Mouse (Mus musculus) adrenal gland, adult 8-10 months (tissue): ENCODE data around the gene Lin7c. TPM values are rescaled to one million over a fixed set of nuclear protein-coding genes. Genes with fewer than 3 reads are reported as not detected.

Experiments used
- DNase-seq: peaks from one replicate; pipeline ENCODE4 v3.0.0; 2022
- total RNA-seq, 4 experiments: library from RNA; stranded (reverse); gene quantifications; 2 replicates each; pipeline ENCODE4 v1.2.4; 2022

Gene Lin7c
- total RNA-seq, 4 experiments from 2014 or later: 87.9 to 104 (median 97.9) TPM

DNA sequence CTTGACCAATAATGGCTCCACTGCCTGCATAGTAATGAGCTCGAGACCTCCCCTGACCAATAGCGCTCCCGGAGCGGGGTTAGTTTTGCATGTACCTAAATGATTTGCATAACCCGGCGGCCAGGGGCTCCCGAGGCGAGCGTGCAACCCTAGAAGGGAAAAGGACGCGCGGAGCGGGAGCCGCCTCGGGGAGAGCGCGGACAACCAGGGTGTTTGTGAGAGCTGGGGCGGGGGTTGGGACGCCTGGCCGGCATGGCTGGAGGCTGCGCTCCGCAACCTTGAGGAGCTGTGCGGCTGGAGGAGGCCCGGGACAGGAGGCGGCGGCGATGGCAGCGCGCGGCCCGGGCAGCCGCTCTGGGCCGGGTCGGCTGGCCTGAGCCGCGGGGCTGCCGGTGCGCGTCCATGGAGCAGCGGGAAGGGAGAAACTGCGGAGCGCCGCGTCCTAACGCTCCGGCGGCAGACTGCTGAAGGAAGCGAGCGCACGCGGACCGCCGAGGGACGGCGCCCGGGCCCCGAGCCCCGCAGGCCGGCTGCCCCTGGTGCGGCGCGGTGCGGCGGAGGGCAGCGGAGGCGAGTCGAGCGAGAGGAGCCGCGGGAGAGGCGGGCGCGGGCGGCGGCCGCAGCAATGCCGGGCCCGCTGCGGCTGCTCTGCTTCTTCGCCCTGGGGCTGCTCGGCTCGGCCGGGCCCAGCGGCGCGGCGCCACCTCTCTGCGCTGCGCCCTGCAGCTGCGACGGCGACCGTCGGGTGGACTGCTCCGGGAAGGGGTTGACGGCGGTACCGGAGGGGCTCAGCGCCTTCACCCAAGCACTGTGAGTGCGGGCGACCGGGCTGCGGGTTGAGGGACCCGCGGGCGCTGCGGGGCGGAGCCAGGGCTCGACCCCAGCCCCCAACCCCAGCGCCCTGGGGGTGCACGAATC, 27.1 kb downstream of the Lin7c start, which contains the start of gene Lgr4:
TSS of gene Lgr4 (plus strand) at position 152 of the 918 bp plus-strand sequence.
- DNase-seq: peak; percentile 98

DNA sequence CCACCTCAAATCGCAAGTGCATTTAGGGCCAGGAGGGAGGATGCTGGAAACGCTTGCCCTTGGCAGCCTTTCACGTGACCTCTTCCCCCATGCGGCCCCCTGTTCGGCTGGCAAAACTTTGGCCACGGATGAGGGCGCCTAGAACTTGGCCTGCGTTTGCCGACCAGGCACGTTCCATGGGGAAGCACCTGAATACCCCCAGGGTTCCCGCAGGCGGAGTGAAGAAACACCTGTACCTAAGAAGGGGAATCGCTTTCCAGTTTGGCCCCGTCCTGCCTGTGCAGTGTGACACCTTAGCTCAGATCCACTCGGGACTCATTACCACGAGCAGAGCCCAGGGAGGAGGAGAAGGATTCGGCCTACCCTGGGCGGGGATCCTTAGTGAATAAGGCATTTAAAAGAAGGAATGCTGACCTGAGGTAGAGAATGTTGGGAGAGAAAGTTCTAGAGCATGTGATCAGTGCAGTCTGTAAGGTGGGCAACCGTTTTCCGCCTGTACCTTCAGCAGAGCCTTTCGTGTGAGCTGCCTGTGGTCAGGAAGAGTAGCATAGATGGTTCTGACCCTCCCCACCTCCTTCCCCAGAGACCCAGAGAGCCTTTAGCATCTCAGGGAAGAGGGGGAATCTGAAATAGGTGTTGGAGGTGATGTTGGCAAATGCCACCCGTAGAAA, 28.1 kb downstream of the Lin7c start:
- DNase-seq: no peak

DNA sequence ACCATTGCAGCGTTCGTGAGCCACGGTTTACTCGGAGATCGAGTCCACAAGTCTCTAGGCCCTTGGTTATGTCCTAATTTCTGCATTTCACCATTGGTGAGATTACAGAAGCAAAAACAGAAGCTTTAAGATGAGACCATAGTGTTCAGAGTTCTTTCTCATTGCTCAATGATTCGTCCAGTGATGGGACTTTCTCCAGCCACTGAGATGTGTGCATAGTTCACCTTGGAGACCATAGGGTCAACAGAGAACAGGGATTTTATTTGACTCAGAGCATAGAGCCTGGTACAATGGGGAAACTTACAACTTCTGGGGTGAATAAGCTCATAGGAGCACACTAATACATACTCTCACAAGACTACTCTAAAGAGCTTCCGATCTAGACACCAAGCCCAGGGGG, 29.8 kb downstream of the Lin7c start:
- DNase-seq: no peak

DNA sequence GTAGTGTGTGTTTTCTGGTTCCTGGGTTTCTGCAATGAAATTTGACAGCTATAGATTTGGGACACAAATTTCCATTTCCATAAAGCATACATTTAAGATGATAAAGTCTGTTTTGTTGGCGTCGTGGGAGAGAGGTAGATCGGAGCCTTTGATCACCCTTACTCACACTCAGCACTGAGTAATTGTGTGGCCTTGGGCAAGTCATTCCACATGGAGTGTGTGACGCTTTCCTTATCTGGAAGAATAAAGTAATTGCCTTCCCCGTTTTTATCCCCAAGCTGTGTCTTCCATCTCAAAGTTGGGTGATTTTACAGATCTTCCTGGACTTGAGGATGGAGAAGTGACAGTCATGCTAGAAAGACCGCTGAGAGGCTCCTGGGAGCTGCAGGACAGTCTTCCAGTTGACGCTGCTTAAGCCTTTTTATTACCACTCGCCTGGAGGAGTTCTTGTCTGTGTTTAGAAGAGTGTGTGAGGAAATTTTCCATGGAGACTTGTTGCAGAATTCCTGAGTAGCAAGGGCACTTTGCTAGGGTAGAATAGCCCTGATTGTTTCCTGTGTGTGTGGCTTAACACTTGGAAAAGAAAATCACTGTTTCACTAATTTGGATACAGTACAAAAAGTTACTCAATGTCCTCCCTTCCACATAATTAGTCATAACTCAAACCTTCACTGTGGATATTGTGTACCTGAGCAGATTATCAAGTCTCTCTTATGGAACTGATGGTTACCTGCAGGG, 30.8 kb downstream of the Lin7c start:
- DNase-seq: no peak

DNA sequence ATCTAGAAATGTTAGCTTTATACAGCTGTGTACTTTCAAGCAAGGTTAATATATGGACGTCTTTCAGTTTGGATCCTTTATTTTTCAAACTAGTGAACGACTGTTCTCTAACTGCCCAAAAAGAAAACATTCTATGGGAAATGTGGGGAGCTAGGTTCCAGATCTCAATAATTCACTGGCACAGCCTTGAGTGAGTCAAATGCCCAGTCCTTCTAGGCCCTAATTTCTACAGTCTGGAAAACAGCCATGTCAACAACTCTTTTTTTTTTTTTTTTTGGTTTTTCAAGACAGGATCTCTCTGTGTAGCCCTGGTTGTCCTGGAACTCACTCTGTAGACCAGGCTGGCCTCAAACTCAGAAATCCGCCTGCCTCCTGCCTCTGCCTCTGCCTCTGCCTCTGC, 31.7 kb downstream of the Lin7c start:
- no peak for DNase-seq

DNA sequence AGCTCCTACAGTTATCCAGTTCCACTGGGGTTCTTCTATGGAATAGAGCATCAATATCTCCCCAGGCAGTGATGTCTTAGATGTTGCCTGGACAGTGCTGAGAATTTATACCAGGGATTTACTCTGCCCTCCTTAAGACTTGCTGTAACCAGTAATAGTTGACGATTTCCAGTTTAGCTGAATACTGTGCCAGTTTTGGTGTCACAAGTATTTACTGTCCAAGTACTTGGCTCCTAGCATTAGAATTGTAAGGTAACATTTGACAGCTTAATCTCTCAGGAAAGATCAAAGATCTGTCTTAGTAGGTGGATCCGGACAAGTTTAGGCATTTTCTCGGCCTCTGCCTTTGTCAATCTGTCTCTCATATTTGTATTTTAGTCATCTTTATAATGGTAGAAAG, 32.4 kb downstream of the Lin7c start:
- no peak for DNase-seq

DNA sequence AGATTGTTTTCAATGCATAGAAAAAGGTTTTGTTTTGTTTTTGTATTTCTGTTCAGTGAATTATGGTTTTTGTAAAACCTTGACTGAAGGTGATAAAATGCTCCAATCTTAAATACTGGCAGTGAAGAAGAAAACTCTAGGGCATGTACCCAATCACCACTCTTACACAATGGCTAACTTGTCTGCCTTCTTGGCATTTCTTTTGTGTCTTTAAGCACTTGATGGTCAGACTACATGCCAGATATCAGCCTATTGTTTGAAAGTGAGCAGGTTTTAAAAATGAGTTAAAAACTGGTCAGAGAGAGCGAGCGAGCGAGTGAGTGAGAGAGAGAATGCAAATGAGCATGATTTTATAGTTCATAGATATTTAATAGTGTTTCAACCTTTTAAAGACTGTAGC, 33.3 kb downstream of the Lin7c start:
- no peak for DNase-seq

DNA sequence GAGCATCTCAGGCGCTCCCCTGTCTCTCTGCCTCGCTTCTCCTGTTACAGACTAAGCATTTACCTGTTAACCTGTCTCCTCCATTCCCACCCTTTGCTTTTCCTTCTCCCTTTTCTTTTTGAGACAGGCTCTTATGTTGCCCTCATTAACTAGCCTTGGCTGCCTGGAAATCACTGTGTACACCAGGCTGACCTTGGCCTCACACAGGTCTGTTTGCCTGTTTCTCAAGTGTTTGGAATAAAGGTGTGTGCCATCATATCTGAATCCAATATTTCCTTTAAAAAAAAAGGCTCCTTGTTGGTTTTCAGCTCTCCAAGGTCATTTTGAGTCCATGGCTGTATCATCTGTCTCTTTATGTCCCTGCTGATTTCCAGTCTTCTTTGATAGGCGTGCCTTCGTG, 36.3 kb downstream of the Lin7c start:
- no peak for DNase-seq

DNA sequence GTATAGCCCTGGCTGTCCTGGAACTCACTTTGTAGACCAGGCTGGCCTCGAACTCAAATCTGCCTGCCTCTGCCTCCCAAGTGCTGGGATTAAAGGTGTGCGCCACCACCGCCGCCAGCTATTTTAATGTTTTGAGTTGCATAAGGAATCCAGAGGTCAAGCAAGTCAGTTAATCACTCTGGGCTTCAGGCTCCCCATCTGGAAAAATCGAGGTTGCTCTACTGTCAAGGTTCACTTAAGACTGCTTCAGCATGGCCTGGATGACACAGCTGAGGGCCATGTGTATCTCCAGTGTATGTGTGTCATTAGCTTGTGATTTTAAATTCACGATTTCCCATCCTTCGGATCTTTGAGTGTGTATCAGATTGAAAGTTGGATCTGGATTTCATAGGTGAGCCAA, 36.8 kb downstream of the Lin7c start:
- DNase-seq: no peak

DNA sequence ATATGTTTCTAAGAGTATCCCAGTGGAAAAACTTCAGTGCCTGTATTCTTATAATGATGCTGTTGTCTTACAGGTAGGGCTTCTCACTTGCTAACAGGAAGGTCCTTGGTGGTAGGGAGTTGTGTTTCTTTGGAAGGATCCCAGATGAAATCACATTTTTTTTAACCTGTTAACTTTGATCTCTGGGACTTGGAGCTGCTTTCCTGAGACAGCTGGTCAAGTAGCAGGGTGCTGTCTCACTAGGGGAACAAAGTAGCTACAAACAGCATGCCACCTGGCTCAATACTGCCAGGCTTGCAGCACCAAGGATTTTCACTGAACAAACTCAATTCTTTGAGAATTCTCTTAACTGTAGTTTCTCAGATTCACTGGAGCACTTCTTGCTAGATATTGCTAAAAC, 37.2 kb downstream of the Lin7c start:
- no peak for DNase-seq

DNA sequence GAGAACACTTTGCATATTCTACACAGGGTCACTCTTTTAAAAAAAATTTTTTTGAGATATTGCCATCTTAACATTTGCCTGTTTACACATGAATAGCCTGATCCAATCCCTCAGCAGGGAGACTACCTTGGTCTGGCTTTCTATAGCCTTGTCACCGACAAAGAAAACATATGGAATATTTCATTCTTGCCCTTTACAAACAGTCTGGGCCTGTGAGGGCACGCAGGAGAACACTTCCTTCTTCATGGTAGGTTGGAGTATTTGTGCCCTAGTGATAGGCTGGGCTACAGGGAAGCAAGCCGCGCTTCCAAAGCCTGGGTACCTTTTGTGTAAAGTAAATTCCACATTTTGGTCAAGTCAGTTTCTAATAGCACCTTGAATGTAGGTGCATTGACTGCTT, 38.1 kb downstream of the Lin7c start:
- no peak for DNase-seq

DNA sequence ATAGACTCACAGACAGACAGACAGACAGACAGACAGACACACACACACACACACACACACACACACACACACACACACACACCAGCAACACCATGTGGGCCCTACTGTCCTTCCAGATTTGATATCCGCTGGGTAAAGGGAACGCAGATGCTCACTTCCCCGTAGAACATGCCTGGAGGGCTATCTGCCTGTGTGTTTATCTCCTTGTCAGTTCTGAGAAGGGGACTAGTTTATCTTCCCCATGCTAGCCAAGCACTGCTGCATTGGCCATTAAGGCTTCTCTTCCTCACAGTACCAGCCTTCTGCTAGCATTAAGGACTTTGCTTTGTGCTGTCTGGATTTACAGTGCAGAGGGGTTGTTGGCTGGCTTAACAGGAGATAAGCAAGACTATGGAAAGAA, 38.6 kb downstream of the Lin7c start:
- DNase-seq: no peak

DNA sequence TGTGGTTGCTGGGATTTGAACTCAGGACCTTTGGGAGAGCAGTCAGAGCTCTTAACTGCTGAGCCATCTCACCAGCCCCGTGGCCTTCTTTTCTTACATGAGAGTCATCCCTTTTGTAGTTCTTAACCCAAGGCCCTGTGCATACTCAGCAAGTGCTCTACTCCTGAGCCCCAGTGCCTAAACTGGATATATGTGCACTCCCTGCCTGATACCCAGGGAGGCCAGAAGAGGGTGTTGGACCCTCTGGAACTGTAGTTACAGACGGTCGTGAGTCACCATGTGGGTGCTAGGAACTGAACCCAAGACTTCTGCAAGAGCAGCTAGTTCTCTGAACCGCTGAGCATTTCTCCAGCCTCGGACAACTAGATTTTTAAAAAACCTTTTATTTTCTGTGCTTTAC, 39.7 kb downstream of the Lin7c start:
- DNase-seq: no peak

DNA sequence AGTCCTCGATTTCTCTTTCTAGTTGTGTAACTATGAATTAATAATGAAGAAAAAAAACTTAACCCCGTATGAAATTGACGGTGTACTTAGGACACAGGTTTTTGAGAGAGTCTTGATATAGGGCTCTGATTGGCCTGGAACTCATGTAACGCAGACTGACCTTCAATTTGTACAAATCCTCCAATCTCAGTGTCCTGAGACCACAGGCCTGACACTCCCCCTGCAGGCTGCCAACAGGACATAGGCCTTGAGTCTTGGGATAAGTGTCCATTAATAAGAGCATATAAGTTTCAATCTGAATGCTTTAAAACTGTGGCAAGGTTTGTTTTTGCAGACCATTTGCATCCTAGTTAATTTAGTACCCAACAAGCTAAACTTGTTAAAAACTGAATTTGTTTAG, 40.1 kb downstream of the Lin7c start:
- no peak for DNase-seq

DNA sequence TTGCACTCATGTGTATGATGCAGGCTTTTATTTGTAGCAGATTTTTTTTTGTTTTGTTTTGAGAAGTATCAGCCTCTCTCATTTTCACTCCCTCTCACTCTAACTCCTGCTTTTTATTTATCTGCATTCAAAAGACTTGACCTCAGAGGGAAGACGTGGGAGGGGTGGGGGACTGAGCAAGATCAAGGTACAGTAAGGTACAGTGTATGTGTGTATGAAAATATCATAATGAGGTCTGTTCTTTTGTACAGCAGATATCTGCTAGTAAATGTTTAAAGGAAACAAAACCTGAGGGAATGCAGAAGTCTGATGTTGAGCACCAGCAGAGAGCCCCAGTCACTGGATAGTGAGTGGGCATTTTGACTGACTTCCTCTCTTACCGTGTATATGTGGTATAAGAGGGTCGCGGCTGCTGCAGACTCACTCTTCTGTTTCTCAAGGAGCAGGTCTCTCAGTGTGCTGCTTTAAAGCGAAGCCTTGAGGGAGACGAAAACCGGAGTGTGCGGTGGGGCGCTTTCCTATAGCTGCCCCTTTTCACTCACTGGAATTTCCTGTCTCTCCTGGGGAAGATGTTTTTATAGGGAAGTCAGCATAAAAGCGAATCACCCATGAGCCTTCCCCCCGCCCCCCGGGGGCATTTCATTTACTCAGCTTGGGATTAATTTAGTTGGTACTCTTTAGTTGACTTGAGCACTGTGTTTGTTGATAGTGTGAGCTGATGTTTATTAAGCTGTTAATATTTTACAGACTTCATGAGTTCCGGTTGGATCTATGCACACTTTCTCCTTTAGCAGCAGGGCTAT, 41.5 kb downstream of the Lin7c start:
- no peak for DNase-seq

DNA sequence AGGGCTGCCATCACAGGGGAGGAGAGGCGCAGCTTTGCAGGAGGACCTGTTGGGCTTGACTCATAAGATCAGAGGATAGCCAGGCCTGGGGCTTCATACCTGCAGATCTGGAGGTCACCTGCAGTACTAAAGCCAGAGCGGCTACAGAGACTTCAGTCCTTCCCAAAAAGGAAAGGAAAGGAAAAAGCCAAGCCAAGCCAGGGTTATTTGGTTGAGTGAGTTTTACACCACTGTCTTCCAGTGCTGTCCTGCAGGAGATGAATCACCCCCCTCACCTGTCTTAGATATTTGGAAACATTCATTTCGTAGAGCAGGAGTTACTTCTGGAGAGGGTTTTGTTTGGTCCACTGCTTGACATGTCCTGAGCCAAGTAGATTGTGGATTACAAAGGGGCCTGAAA, 42.5 kb downstream of the Lin7c start:
- no peak for DNase-seq

DNA sequence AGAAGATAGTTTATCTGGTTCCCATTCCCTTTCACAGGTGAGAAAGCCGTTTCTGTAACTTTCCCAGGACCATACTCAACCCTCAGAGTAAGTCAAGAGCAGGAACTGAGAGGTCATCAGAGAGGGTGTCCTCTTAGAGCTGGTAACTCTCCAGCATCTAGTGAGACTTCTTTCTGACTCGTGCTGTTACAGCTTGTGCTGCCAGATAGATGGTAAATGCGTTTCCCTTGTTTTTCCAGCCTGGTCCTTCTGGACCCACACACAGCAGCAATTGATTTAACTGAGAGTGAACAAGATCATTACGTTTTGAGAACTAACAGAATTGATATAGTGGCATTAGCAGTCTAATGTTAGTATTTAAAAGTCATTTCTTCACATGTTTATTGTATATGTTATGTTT, 43.4 kb downstream of the Lin7c start:
- DNase-seq: no peak

DNA sequence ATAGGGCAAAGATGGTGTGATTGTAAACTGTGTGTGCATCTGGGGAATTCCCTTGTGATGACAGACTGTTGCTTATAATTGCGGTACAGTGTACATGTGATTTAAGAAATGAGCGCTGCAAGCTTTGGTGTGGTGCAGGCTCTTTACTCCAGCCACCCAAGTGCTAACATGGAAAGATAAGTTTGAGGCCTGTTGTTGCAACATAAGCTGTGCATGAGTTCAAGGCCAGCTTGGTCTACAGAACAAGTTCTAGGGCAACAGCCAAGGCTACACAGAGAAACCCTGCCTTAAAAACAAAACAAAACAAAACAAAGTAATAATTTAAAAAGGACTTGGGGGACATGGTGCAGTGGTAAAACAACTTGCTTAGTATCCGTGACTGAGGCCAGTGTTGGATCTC, 44.5 kb downstream of the Lin7c start:
- DNase-seq: no peak

DNA sequence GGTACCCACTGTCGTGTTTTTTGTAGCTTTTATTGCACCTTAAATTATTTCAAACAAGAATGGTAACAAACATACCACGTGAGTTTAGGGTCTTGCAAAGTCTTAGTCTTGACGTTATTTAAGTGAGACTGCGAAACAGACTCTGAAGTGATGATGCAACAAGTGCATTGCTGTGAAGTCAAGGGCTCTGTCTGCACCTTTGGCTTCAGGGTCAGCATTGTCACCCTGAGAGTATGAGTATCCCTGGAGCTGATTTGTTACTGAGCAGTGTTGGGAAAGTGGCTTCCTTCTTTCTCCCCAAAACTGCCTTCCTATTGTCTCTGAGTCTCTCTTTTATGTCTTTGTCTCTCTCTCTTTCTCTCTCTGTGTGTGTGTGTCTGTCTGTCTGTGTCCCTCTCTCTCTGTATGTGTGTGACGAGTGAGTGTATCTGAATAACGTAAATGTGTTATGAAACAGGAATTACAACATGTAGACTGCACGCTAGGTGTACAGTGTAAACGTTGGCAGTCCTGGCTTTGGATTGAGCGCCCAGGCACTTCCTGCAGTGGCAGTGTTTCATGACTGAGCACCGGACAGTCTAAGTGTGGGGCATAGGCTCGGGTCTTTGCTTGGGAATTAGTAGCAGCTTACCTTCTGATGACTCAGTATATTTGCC, 45.2 kb downstream of the Lin7c start:
- DNase-seq: no peak

DNA sequence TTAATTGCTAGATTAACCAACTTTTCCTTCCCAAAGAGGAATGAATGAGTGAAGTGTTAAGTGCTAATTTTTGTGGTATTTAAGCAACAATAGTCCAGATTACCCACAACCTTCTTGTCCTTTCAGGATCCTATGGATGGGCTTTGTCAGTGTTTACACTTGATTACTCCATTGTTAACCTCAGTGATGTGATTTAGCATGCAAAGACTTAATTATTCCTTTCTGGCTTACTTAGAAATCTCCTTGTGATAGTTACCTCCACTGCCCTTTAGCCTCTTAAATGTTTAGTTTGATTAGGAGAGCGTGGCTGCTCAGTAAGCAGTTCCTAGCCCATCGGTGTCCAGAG, 45.7 kb downstream of the Lin7c start:
- no peak for DNase-seq

DNA sequence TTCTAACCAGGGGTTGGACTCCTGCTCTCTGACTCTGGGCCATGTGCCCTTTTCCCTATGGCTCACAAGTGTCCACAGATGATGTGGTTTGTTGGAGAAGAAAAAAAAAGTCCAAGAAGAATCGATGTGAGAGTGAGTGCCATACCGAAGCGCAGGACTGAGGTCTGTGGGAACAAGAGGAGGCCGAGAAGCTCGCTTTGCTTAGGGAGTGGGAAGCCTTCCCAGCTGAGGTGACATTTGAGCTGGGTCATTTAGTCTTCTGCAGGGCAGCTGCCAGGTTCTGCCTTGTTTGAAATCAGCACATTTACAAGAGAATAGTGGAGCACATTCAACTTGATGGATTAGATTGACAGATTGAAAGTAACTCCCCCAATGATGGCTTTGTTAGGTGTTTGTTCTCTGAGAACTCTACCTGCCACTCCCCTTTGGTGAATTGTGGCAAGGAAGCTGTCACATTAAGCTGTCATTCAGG, 51.4 kb downstream of the Lin7c start:
- no peak for DNase-seq
